Mouse (Mus musculus): Measurements from ENCODE around the gene Zcchc4. TPM values are rescaled to one million over a fixed set of nuclear protein-coding genes. Genes with fewer than 3 reads are reported as not detected.
A peak's percentile ranks its signal among the peaks of the same experiment; 100 is the strongest.
"Not testable (repeated sequence)": the region's sequence is repeated elsewhere in the genome, so short reads cannot be mapped to it uniquely, and the experiment has no call there.

Gene Zcchc4
- polyA plus RNA-seq, 1 experiment from 2014 or later, result 8.6 TPM

DNA sequence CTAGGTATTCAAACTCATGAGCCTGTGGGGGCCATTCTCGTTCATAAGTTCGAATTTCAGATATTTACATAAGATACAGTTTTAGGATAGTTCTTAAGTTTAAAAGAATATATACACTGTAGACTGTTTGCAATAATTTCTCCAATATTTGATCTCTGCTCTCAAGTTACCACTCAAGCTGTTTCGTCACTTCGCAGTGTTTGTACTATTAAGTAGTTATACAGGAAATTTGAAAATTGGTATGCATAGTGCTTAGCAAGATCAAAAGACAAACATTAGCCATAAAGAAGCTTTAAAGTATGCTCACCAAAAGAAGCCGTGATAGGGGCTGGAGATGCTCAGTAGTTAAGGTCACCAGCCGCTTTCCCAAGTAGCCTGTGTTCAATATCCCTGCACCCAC lies 19.2 kb upstream of the Zcchc4 start:
- Histone ChIP-seq H3K4me3 (replicated peaks) (no peak overlapping the region), H3K4me2 (no peak overlapping the region), H3K9ac (replicated peaks) (no peak overlapping the region), H3K36me3 (no peaks in the 10 kb centered on the region), H3K4me1 (no peaks in the 10 kb centered on the region), H3K27me3 (replicated peaks) (no peaks in the 10 kb centered on the region), H3K9me3 (replicated peaks) (no peaks in the 10 kb centered on the region), H3K27ac (replicated peaks) (no peak overlapping the region)
- 94% methylated on average over 6 of the region's 6 CpGs for WGBS
- ATAC-seq (ENCODE audit: low FRiP score), result no peak

DNA sequence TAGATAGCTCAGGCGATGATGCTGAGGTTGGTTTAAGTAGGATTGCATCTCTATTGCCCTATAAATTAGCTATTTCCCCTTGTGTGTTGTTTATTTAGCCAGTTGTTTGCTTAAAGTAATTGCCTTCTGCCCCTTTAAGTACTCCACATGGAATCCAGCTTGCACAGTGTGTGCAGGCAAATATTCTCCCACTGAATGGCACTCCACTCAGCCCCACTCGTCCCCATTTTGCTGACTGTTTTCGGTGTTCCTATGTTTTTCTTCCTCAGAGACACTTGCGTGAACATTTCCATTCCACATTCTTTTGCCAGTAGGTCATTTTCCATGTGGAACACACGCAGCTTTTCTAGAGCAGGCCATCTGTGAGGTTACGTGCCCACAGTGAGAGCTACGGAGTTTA lies 12.6 kb upstream of the Zcchc4 start:
- Histone ChIP-seq H3K27me3 (replicated peaks) (no peaks in the 10 kb centered on the region), H3K4me3 (replicated peaks) (no peak overlapping the region), H3K36me3 (no peaks in the 10 kb centered on the region), H3K9me3 (replicated peaks) (no peaks in the 10 kb centered on the region), H3K4me1 (no peaks in the 10 kb centered on the region; the same call in 1 of the 2 replicates), H3K27ac (replicated peaks) (no peak overlapping the region), H3K9ac (replicated peaks) (no peak overlapping the region), H3K4me2 (no peak overlapping the region)
- ATAC-seq (ENCODE audit: low FRiP score), result no peak
- 72% methylated on average over 7 of the region's 7 CpGs for WGBS

DNA sequence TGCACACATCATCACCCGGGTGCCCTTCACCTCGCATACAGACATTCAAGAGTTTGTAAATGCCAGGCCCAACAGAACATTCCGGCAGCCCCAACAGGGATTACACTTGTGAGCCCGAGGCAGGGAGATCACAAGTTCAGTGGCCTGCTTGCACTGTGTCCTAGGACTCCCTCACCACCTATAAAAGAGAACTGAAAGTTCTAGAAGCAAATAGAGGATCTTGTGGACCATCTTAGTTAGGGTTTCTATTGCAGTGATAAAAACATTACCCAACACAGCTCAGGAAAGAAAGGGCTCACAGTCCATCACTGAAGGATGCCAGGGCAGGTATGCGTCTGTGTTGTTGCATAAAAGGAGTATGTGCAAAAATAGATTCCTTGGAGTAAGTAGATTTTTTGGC lies 942 bp upstream of the Zcchc4 start:
- Histone ChIP-seq H3K4me1 (no peaks in the 10 kb centered on the region), H3K4me2 (no peak overlapping the region), H3K27ac (replicated peaks) (no peak overlapping the region), H3K9ac (replicated peaks) (no peak overlapping the region), H3K9me3 (replicated peaks) (no peaks in the 10 kb centered on the region), H3K4me3 (replicated peaks) (no peak overlapping the region), H3K36me3 (0 out of 2 replicates have a peak, but pooled peaks cover 3% of the 10 kb centered on the region), H3K27me3 (replicated peaks) (no peaks in the 10 kb centered on the region)
- no peak for ATAC-seq (ENCODE audit: low FRiP score)
- 93% methylated on average over 5 of the region's 5 CpGs for WGBS

DNA sequence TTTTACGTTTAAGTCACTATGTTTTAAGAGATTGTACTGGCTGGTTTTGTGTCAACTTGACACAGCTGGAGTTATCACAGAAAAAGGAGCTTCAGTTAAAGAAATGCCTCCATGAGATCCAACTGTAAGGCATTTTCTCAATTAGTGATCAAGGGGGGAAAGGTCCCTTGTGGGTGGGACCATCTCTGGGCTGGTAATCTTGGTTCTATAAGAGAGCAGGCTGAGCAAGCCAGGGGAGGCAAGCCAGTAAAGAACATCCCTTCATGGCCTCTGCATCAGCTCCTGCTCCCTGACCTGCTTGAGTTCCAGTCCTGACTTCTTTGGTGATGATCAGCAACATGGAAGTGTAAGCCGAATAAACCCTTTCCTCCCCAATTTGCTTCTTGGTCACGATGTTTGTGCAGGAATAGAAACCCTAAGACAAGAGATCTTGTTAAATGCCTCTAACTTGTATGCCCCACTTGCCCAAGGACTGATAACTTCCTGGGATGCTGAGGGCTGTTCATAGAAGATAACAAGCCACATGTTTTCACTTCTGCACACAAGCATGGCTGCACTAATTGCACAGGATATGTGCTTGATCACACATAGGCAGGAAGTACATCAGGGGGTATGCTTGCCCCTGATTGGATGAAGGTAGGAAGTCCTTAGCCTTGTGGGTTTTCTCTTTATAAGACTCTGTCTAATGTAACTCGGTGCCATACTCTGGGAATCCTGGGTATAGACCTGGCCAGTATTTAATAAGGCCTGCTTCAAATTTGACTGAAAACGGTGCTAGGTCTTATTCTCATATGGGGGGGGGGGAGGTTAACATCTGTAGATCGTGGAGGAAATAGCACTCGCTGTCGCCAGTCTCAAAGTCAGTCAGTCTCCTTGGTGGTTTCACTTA lies 1.5 kb downstream of the Zcchc4 start:
- not testable (repeated sequence) for H3K27ac ChIP-seq (replicated peaks); ATAC-seq (ENCODE audit: low FRiP score)
- 91% methylated on average over 8 of the region's 8 CpGs for WGBS

DNA sequence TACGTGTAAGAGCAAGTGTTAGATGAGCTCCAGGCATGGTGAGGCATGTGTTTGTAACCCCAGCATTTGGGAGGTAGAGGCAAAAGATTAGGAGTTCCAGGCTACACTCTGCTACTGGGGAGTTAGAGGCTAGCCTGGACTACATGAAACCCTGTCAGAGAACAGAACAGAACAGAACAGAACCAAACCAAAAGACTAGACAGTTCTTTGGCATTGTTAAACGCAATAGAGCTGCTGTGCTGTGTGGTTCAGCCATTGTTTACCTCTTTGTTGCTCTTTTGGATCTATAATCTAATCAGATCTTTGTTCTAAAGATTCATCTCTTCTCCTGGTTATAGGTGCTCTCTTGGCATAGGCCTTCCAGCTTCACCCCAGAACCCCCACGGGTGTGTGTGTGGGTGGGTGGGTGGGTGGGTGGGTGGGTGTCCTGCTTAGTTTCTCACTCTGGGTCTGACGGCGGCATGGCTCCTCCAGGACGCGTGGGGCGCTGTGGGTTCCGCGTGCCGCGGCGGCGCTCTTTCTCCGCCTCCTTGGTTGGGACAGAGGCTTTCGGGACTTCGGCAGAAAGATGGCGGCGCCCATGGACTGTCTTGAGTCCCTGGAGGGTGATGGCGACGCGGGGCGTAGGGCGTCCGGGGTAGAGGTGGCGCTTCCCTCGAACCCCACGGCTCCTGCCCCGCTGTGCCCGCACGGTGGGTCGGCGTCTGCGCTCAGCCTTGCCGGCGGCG lies 7.5 kb downstream of the Zcchc4 start:
- H3K4me1 ChIP-seq, result no peaks in the 10 kb centered on the region
- H3K27me3 ChIP-seq (replicated peaks), result no peaks in the 10 kb centered on the region
- peak overlapping the region; percentile 79 for H3K9ac ChIP-seq (replicated peaks)
- 0 out of 2 replicates have a peak, but pooled peaks cover 3% of the 10 kb centered on the region for H3K36me3 ChIP-seq
- peak; percentile 99 for ATAC-seq (ENCODE audit: low FRiP score)
- peak overlapping the region; percentile 67 for H3K4me2 ChIP-seq
- peak overlapping the region; percentile 75 for H3K4me3 ChIP-seq (replicated peaks)
- peak overlapping the region; percentile 90 for H3K27ac ChIP-seq (replicated peaks)
- 4% methylated on average over 37 of the region's 37 CpGs for WGBS
- no peaks in the 10 kb centered on the region for H3K9me3 ChIP-seq (replicated peaks)

More for the DNA sequence above, 1.5 kb downstream of the Zcchc4 start:
- not testable (repeated sequence) for H3K4me2 ChIP-seq; H3K9me3 ChIP-seq (replicated peaks); H3K9ac ChIP-seq (replicated peaks); H3K4me1 ChIP-seq; H3K27me3 ChIP-seq (replicated peaks); H3K36me3 ChIP-seq; H3K4me3 ChIP-seq (replicated peaks)

DNA sequence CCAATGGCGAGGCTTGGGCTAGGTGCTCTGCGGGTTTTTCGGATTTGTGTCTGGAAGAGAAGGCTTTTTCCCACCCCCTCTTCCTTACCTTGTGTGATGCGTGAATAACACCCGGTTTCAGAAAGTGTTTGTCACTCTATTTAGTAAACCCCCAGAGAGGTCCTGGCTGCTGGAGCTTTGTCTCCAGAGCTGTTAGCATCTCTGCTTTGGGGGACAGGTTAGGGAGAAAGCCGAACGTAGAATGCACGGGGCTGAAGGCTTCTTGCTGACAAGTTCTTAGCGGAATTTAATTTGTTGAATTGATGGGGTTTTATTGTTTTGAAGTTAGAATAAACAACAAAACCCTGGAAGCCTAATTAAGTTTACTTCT lies 8.0 kb downstream of the Zcchc4 start:
- 0% methylated on average over 9 of the region's 9 CpGs for WGBS
- peak overlapping the region; percentile 79 for H3K9ac ChIP-seq (replicated peaks)
- H3K4me1 ChIP-seq, result no peaks in the 10 kb centered on the region
- H3K27ac ChIP-seq (replicated peaks), result peak overlapping the region; percentile 90
- ATAC-seq (ENCODE audit: low FRiP score), result no peak
- H3K27me3 ChIP-seq (replicated peaks), result no peaks in the 10 kb centered on the region
- 0 out of 2 replicates have a peak, but pooled peaks cover 3% of the 10 kb centered on the region for H3K36me3 ChIP-seq
- no peaks in the 10 kb centered on the region for H3K9me3 ChIP-seq (replicated peaks)
- peak overlapping the region; percentile 67 for H3K4me2 ChIP-seq
- peak overlapping the region; percentile 75 for H3K4me3 ChIP-seq (replicated peaks)

DNA sequence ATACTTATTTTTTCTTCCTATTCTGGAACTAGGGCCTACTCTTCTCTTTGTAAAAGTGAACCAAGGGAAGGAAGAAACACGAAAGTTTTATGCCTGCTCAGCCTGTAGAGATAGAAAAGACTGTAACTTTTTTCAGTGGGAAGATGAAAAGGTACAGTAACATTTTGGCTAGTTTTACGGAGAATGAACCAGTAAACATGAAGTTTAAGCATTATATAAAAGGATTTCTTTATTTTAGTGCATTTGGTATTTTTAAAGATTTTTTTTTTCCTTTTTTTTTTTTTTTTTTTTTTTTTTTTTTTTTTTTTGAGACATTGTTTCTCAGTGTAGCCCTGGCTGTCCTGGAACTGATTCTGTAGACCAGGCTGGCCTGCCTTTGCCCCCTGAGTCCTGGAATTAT lies 8.7 kb downstream of the Zcchc4 start:
- ATAC-seq (ENCODE audit: low FRiP score), result no peak
- 78% methylated on average over 2 of the region's 2 CpGs for WGBS
- Histone ChIP-seq H3K36me3 (0 out of 2 replicates have a peak, but pooled peaks cover 3% of the 10 kb centered on the region), H3K9ac (replicated peaks) (no peak overlapping the region), H3K9me3 (replicated peaks) (no peaks in the 10 kb centered on the region), H3K27me3 (replicated peaks) (no peaks in the 10 kb centered on the region), H3K27ac (replicated peaks) (no peak overlapping the region), H3K4me1 (no peaks in the 10 kb centered on the region), H3K4me2 (peak overlapping the region; percentile 67), H3K4me3 (replicated peaks) (no peak overlapping the region)

DNA sequence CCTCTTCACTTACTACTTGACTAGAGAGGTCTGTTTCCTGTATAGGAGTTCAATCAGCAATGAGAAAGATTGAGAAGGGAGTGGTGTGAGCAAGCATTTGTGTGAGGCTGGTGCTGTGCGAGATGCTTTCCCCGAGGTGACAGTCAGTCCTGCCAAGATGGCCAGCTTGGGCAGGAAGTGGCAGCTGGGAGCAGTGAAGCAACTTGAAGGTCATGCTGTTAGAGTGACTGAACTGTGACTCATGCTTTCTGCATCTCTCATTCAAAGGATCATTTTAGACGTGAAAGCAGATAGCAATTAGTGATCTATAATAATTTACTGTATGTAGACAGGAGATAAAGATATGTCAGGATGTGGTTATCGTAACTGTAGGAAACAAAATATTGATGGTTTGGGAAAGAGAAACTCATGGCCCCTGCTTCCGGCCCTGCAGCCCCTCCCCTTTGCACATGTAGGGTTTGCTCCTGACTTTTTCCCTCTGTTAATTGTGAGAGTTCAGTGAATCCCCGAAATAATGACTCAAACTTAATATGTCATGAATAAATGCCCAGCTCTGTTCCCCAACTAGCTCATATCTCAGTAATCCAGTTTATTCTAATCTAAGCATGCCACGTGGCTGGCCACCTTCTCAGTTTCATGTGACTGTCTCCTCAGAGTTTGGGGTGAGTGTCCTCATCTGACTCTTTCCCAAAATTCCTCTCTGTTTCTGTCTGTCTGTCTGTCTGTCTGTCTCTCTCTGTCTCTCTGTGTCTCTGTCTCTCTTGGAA lies 11.5 kb downstream of the Zcchc4 start:
- Histone ChIP-seq H3K27ac (replicated peaks) (no peak overlapping the region), H3K36me3 (0 out of 2 replicates have a peak, but pooled peaks cover 3% of the 10 kb centered on the region), H3K4me3 (replicated peaks) (no peak overlapping the region), H3K9ac (replicated peaks) (no peak overlapping the region), H3K4me2 (no peak overlapping the region), H3K9me3 (replicated peaks) (no peaks in the 10 kb centered on the region), H3K27me3 (replicated peaks) (no peaks in the 10 kb centered on the region), H3K4me1 (no peaks in the 10 kb centered on the region)
- ATAC-seq (ENCODE audit: low FRiP score), result no peak
- 90% methylated on average over 7 of the region's 7 CpGs for WGBS

DNA sequence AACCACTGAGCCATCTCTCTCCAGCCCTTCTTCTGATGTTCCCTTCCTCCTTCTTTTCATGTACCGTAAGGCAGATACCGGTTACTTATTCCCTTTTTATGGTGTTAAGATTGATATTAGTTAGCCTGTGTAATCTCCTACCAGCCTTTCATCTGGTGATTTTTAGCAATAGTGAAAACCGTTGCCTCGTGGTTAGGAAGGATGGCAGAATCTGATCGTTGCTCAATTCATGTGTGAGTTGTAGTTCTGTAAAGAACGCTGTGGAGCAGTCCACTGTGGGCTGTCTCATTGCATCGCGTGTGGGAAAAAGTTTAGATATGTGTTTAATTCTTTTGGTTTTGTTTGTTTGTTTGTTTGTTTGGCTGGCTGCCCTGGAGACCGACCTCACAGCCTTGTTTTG lies 18.0 kb downstream of the Zcchc4 start:
- H3K4me3 ChIP-seq (replicated peaks), result no peak overlapping the region
- no peaks in the 10 kb centered on the region for H3K27me3 ChIP-seq (replicated peaks)
- H3K4me1 ChIP-seq, result no peaks in the 10 kb centered on the region
- no peak for ATAC-seq (ENCODE audit: low FRiP score)
- 92% methylated on average over 9 of the region's 9 CpGs for WGBS
- H3K36me3 ChIP-seq, result peaks cover 19% of the 10 kb centered on the region
- no peak overlapping the region for H3K9ac ChIP-seq (replicated peaks)
- H3K27ac ChIP-seq (replicated peaks), result no peak overlapping the region
- no peak overlapping the region for H3K4me2 ChIP-seq
- H3K9me3 ChIP-seq (replicated peaks), result no peaks in the 10 kb centered on the region

DNA sequence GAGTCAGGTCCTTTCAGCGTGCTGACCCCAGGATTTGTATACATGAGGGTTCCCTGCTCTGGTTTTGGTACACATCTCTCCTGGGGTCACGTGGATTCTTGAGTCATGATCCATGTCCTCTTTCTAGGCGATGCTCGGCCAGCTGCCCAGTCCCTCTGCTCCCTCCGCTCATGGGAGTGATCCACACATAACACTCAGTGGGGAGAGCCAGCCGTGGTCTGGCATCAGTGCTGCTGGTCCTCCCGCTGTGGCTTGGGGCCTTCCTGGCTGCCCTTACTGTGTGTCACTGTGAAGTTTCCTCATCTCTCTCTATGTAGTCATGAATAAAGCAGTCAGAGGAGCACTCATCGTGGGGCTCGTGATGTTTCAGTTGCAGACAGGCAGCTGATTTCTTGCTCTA lies 18.9 kb downstream of the Zcchc4 start:
- Histone ChIP-seq H3K27me3 (replicated peaks) (no peaks in the 10 kb centered on the region), H3K27ac (replicated peaks) (no peak overlapping the region), H3K4me2 (no peak overlapping the region), H3K36me3 (peaks cover 23% of the 10 kb centered on the region), H3K4me3 (replicated peaks) (no peak overlapping the region), H3K9me3 (replicated peaks) (no peaks in the 10 kb centered on the region), H3K4me1 (no peaks in the 10 kb centered on the region), H3K9ac (replicated peaks) (no peak overlapping the region)
- ATAC-seq (ENCODE audit: low FRiP score), result no peak
- whole genome bisulfite sequencing, result 91% methylated on average over 9 of the region's 9 CpGs

DNA sequence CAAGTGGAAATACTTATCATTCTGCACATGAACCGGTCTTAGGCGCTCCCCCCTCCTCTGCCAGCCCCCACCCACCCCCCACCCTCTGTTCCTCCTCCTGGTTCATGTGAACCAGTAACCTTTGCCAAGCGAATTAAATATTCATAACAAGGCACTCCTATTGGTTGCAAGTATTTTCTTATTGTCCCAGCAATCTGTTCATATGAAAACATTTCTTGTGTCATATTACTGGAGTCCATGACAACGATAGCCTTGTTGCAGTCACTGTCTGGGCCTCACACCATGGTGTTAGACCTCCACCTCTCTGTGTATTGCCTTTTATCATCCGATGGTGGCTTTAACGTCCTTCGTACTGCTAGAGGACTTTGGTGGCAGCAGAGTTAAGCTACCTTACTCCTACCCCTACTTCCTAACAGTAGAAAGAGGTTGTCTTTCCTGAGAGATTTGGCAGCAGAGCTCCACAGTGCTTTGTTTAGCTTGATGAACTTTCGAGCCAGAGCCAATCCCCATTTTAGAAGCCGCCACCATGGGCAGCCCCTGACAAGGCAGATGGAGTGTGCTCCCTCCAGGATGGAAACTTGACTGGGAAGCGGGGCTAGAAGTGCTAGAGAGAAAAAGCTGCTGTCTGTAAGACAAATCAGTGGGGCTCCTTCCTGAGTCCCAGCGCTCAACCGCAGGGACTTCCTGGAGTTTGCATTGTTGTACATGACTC lies 24.2 kb downstream of the Zcchc4 start:
- no peak for ATAC-seq (ENCODE audit: low FRiP score)
- 94% methylated on average over 12 of the region's 12 CpGs for whole genome bisulfite sequencing
- Histone ChIP-seq H3K27me3 (replicated peaks) (no peaks in the 10 kb centered on the region), H3K9ac (replicated peaks) (no peak overlapping the region), H3K9me3 (replicated peaks) (no peaks in the 10 kb centered on the region), H3K27ac (replicated peaks) (no peak overlapping the region), H3K4me3 (replicated peaks) (no peak overlapping the region), H3K36me3 (peaks cover 24% of the 10 kb centered on the region), H3K4me1 (no peaks in the 10 kb centered on the region), H3K4me2 (no peak overlapping the region)

Data from neural tube, embryonic 15.5 days (tissue).